In the genomic region with DNA sequence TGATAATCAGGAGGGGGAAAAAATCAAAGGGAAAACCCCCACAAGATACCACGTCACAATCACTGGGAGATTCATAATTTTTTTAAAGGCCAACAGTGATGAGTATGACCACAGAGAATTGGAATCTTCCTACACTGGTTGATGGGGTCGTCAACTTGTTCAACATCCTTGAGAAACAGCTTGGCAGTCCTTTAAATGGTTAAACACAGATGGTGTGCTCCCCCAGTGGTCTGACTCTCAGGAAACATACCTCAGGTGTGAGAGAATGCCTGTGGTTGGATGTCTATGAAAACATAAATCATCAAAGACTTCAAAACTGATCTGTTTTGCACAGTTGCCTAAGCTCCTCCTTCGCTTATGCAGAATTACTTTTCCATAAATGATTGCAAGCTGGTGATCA, we compare ENCODE assay signal across 15 mouse cellular contexts.
DNase-seq lines count a peak whose midpoint lies in the region.
"Had no signal": no experiment of that assay in that cellular context is flagged by ENCODE, and none has a peak within 500 bp of the region (broad histone marks: within the 10 kb centered on the region; RNA-seq: fewer than 3 reads in every experiment).

No protein-coding gene starts in this region.

- peak; percentile 47 for DNase-seq in CD4-positive helper T cell, adult 2 months (ENCODE audit: low read depth, low spot score)
- peak; percentile 41 for DNase-seq in T-cell, adult 2 months (ENCODE audit: low spot score)
- peak; percentile 35 for DNase-seq in thymus, postnatal 10 days (ENCODE audit: low spot score in 2 of 2)
- peak; percentile 30 for DNase-seq in thymus, postnatal 4 days
- no peak for DNase-seq in urinary bladder, postnatal 25 days (ENCODE audit: low spot score)
- no peak for DNase-seq in left cerebral cortex, adult 9 months (ENCODE audit: low spot score in 2 of 2)
- DNase-seq: adrenal gland, postnatal 10 days; cerebellum, adult 11 months; cerebellum, adult 8-10 months; cerebellum, postnatal 14 days; embryo, embryonic 11 days; gastrocnemius, adult 2 months; gastrocnemius, postnatal 25 days; heart, postnatal 10 days; heart, postnatal 4 days had no signal

Comparison
In these comparisons a context has a peak if more than half of its experiments do, and no peak if none do; other contexts are left out.
1. DNase-seq: peak in CD4-positive helper T cell, adult 2 months (single experiment), T-cell, adult 2 months (single experiment), thymus, postnatal 10 days (2 of 2) and thymus, postnatal 4 days (single experiment); none in urinary bladder, postnatal 25 days (single experiment) and left cerebral cortex, adult 9 months (0 of 2).